Mouse (Mus musculus): ENCODE results near the gene Man2b1. TPM values are rescaled to one million over a fixed set of nuclear protein-coding genes. Genes with fewer than 3 reads are reported as not detected.

The Man2b1 gene
- polyA plus RNA-seq (2015; fragmentation: Nextera tagmentation; extraction: Ambion mirVana), result 14.6 and 14.7 TPM in 2 replicates

DNA sequence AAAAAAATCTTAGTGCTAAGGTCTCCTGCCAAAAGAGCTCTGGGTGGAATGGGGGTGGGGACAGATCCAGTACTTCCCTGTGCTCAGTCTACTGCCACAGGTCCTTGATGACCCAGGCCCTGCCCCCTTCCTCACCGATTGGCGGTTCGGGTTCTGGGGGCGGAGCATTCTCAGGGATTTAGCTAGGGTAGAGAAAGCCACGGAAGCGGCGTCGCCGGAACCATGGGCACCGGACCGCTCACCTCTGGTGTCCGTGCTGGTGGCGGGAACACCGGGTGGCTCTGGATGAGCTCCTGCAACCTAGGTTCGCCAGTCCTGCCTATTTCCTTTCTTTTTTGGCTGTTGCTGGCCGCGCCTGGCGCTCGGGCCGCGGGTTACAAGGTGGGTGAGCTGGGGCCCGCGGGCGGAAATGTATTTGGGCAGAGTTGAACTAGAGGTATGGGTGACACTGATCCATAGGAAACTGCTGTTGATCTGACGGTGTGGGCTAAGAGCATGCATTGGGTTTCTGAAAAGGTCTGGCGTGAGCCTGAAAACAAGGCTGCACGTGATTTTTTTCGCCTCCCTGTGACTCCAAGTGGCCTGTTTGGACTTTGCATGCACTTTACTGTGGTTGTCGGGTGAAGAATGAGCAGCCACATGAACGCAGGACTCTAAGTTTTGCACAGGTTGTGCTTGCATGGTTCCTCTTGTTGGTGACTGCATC lies at the start of gene Man2b1:
Man2b1 (plus strand) TSS at position 163 of the 706 bp plus-strand sequence.
- peak; percentile 80 for ATAC-seq
- peaks cover 46% of the 10 kb centered on the region for H3K36me3 ChIP-seq (ENCODE audit: poor library complexity, severe bottlenecking)
- peaks cover 36% of the 10 kb centered on the region for H3K4me1 ChIP-seq
- H3K4me2 ChIP-seq, result peak within 1 kb of the TSS; percentile 96
- under 1% methylated on average over 30 of the region's 30 CpGs for WGBS
- peak within 1 kb of the TSS; percentile 64 for H3K4me3 ChIP-seq
- no peaks in the 10 kb centered on the region for H3K9me3 ChIP-seq (replicated peaks)
- peak within 1 kb of the TSS; percentile 77 for H3K9ac ChIP-seq
- no peaks in the 10 kb centered on the region for H3K27me3 ChIP-seq
- H3K27ac ChIP-seq, result no peak within 1 kb of the TSS

- no peaks in the 10 kb centered on the region for H3K27me3 ChIP-seq
- H3K36me3 ChIP-seq (ENCODE audit: poor library complexity, severe bottlenecking), result peaks cover 48% of the 10 kb centered on the region
- no peak overlapping the region for H3K27ac ChIP-seq
- H3K4me3 ChIP-seq, result no peak overlapping the region
- ATAC-seq, result no peak
- H3K9ac ChIP-seq, result no peak overlapping the region
- no peaks in the 10 kb centered on the region for H3K9me3 ChIP-seq (replicated peaks)
- peaks cover 29% of the 10 kb centered on the region for H3K4me1 ChIP-seq
- WGBS, result 69% methylated on average over 1 of the region's 1 CpGs
- no peak overlapping the region for H3K4me2 ChIP-seq
Measured at GRCm38 (mm10) chr8:85033867-85034266, 49.2 kb upstream of the Man2b1 start.

- Histone ChIP-seq H3K9me3 (replicated peaks) (no peaks in the 10 kb centered on the region), H3K4me2 (peak overlapping the region; percentile 98), H3K4me3 (peak overlapping the region; percentile 86), H3K4me1 (peaks cover 32% of the 10 kb centered on the region), H3K27me3 (no peaks in the 10 kb centered on the region), H3K36me3 (ENCODE audit: poor library complexity, severe bottlenecking) (peaks cover 40% of the 10 kb centered on the region), H3K9ac (peak overlapping the region; percentile 72), H3K27ac (no peak overlapping the region)
- ATAC-seq, result no peak
- WGBS, result 4% methylated on average over 12 of the region's 13 CpGs
Measured at GRCm38 (mm10) chr8:85034764-85035163, 48.3 kb upstream of the Man2b1 start.

DNA sequence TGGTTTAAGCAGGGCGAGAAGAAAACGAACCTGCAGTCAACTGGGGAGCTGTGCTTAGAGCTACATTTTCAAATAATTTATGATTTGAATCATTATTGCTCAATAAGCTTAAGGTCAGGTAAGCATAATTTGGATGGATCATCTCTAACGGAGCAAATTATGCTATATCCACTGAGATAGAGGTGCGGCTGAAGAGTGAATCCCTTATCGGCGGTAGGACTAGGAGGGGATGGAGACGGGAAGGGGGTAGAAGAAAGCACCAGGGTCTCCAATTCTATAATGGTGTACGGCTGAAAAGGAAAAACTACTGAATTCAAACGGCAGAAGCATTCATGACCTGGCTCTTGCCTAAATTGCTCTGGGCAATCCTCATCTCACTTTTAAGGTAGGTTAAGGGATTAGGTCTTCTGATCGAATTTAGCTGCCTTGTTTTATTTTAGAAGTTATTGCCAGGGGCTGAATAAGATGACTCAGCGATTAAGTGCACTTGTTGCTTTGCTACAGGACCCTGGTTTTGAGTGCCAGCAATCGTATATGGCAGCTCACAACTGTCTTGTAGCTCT lies 47.8 kb upstream of the Man2b1 start:
- Histone ChIP-seq H3K9ac (peak overlapping the region; percentile 72), H3K27ac (0 out of 2 replicates have a peak overlapping the region, but pooled peaks have one; percentile 83), H3K9me3 (replicated peaks) (no peaks in the 10 kb centered on the region)

GRCm38 (mm10) chr8:85035728-85036310 lies 47.3 kb upstream of the Man2b1 start:
- WGBS, result 1% methylated on average over 15 of the region's 15 CpGs
- H3K9ac ChIP-seq, result peak overlapping the region; percentile 72
- peak overlapping the region; percentile 98 for H3K4me2 ChIP-seq
- H3K4me1 ChIP-seq, result peaks cover 35% of the 10 kb centered on the region
- H3K27me3 ChIP-seq, result no peaks in the 10 kb centered on the region
- H3K27ac ChIP-seq, result peak overlapping the region; percentile 83
- peak overlapping the region; percentile 86 for H3K4me3 ChIP-seq
- ATAC-seq, result peak; percentile 3; the same call in 1 of the 2 replicates
- H3K36me3 ChIP-seq (ENCODE audit: poor library complexity, severe bottlenecking), result peaks cover 35% of the 10 kb centered on the region
- no peaks in the 10 kb centered on the region for H3K9me3 ChIP-seq (replicated peaks)

More for the DNA sequence above, 47.8 kb upstream of the Man2b1 start:
- no peak for ATAC-seq
- 7% methylated on average over 12 of the region's 12 CpGs for WGBS
- Histone ChIP-seq H3K36me3 (ENCODE audit: poor library complexity, severe bottlenecking) (peaks cover 35% of the 10 kb centered on the region), H3K4me2 (peak overlapping the region; percentile 98), H3K4me1 (peaks cover 35% of the 10 kb centered on the region), H3K27me3 (no peaks in the 10 kb centered on the region), H3K4me3 (peak overlapping the region; percentile 86)

- Histone ChIP-seq H3K4me2 (peak overlapping the region; percentile 98), H3K4me3 (peak overlapping the region; percentile 86), H3K36me3 (ENCODE audit: poor library complexity, severe bottlenecking) (peaks cover 36% of the 10 kb centered on the region), H3K27ac (peak overlapping the region; percentile 83), H3K9ac (peak overlapping the region; percentile 72), H3K27me3 (no peaks in the 10 kb centered on the region), H3K4me1 (peaks cover 35% of the 10 kb centered on the region), H3K9me3 (replicated peaks) (no peaks in the 10 kb centered on the region)
- peak; percentile 55 for ATAC-seq
- under 1% methylated on average over 9 of the region's 9 CpGs for WGBS
Measured at GRCm38 (mm10) chr8:85036381-85036717, 46.7 kb upstream of the Man2b1 start.

- Histone ChIP-seq H3K36me3 (ENCODE audit: poor library complexity, severe bottlenecking) (peaks cover 36% of the 10 kb centered on the region), H3K4me2 (peak within 1 kb of the TSS; percentile 98), H3K9ac (peak within 1 kb of the TSS; percentile 94), H3K9me3 (replicated peaks) (no peaks in the 10 kb centered on the region), H3K27ac (peak within 1 kb of the TSS; percentile 99), H3K4me3 (peak within 1 kb of the TSS; percentile 86), H3K27me3 (no peaks in the 10 kb centered on the region), H3K4me1 (peaks cover 35% of the 10 kb centered on the region)
- WGBS, result under 1% methylated on average over 57 of the region's 59 CpGs
- ATAC-seq, result peak; percentile 93
Measured at GRCm38 (mm10) chr8:85036718-85037365, 46.2 kb upstream of the Man2b1 start, which contains the start of gene Tnpo2. Tnpo2 (plus strand) TSS chr8:85036915.

- Histone ChIP-seq H3K27me3 (no peaks in the 10 kb centered on the region), H3K9me3 (replicated peaks) (no peaks in the 10 kb centered on the region), H3K36me3 (ENCODE audit: poor library complexity, severe bottlenecking) (peaks cover 36% of the 10 kb centered on the region), H3K4me2 (peak overlapping the region; percentile 98), H3K9ac (peak overlapping the region; percentile 94), H3K4me3 (peak overlapping the region; percentile 86), H3K27ac (peak overlapping the region; percentile 99), H3K4me1 (peaks cover 35% of the 10 kb centered on the region)
- 2% methylated on average over 14 of the region's 14 CpGs for WGBS
- ATAC-seq, result peak; percentile 63
Measured at GRCm38 (mm10) chr8:85037366-85037680, 45.7 kb upstream of the Man2b1 start.

DNA sequence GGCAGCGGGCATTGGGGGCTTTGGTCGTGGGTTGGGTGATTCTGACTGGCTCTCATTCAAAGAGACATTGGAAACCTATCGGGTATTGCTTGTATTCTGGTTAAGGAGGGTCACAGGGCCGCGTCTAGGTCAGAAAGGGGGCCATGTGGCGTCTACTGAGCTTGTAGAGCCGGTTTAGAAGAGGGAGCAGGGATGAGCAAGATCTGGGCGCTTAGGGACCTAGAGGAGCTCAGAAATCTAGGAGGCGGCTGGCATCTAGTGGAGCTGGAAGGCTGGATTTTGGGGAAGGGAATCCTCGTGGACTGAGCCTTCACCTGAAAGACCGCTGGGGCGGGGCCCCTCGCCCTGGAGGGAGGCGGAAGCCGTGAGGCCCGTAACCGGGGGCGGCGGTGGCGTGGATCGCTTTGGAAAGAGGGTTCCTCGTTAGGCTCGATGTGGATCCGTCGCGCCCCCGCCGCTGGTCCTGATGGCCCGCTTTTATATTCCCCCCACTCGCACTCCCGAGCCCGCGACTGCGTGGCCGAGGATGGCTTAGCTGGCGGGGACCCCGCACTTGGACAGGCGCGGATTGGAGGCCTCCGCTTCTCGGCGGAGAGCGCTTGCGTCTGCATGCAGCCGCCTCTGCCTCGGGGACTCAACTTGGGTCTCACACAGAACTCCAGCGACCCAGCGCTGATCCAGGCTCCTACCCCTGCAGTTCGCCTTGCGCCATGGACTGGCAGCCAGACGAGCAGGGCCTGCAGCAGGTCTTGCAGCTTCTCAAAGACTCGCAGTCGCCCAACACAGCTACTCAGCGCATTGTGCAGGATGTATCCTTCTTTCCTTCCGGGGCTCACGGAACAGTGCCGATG lies 45.2 kb upstream of the Man2b1 start:
- no peak for ATAC-seq
- Histone ChIP-seq H3K4me3 (peak overlapping the region; percentile 86), H3K4me2 (peak overlapping the region; percentile 98), H3K27me3 (no peaks in the 10 kb centered on the region), H3K27ac (peak overlapping the region; percentile 99), H3K9me3 (replicated peaks) (no peaks in the 10 kb centered on the region), H3K36me3 (ENCODE audit: poor library complexity, severe bottlenecking) (peaks cover 34% of the 10 kb centered on the region), H3K9ac (peak overlapping the region; percentile 94), H3K4me1 (peaks cover 35% of the 10 kb centered on the region)
- under 1% methylated on average over 57 of the region's 57 CpGs for WGBS

GRCm38 (mm10) chr8:85043619-85044018 lies 39.5 kb upstream of the Man2b1 start:
- Histone ChIP-seq H3K36me3 (ENCODE audit: poor library complexity, severe bottlenecking) (peaks cover 79% of the 10 kb centered on the region), H3K4me1 (peaks cover 13% of the 10 kb centered on the region), H3K27ac (no peak overlapping the region), H3K9me3 (replicated peaks) (no peaks in the 10 kb centered on the region), H3K9ac (no peak overlapping the region), H3K27me3 (no peaks in the 10 kb centered on the region), H3K4me2 (no peak overlapping the region), H3K4me3 (no peak overlapping the region)
- WGBS, result 94% methylated on average over 6 of the region's 6 CpGs
- ATAC-seq, result no peak

DNA sequence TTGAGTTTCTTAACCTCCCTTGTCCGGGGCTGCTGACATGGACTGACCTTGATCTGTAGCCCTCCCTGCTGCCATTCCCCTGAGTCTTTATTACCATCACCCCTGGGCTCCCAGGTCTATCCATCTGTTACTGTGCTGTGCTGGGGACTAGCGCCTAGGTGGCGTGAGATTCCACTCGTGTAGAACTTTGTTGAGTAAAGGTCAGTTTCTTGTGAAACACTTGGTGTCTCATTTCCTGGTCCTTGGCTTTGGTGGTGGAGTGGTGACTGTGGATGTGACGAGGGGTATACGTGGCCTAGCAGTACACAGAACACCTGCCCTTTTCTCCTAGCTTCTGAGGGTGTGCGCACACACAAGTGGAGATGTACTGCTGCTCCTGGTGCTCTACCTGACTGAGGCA lies 25.7 kb upstream of the Man2b1 start:
- 87% methylated on average over 7 of the region's 7 CpGs for WGBS
- Histone ChIP-seq H3K4me2 (no peak overlapping the region), H3K4me3 (no peak overlapping the region), H3K9me3 (replicated peaks) (no peaks in the 10 kb centered on the region), H3K27ac (no peak overlapping the region), H3K9ac (no peak overlapping the region), H3K27me3 (no peaks in the 10 kb centered on the region), H3K36me3 (ENCODE audit: poor library complexity, severe bottlenecking) (peaks cover 55% of the 10 kb centered on the region), H3K4me1 (peaks cover 22% of the 10 kb centered on the region)
- no peak for ATAC-seq

All from forebrain, embryonic 13.5 days (tissue).